Mouse (Mus musculus): ENCODE results near the gene Usp30.

DNA sequence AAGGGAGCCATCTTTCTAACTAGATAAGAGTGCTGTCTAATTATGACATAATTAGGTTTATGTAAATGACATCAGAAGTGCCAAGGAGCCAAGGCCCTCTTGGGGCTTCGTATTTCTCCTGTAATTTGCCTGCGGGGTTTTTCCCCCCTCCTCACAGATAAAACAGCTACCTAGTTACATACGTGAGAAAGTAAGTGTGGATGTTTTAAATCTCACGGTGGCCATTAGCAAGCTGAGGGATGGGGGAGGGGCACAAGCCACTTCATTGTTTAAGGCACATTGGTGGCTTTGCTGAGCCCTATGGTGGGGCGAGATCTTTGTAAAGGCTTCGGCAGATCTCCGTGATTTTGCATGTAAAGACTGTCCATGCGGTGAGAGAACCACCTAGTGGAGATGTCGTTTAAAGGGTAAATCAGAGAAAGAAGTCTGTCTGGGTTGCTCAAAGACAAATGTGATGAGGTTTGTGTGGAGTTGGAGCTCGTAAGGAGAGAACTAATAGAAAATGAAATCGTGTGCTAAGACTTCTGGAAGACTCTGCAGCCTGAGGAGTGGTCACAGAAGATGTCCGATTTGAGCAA lies 16.4 kb upstream of the Usp30 start:
- TF ChIP-seq POLR2A (IDR thresholded peaks at IDR 0.05; ENCODE audit: control insufficient read depth, low read depth, low read length) (no peak), CTCF (IDR thresholded peaks at IDR 0.05; ENCODE audit: control insufficient read depth, insufficient read depth, insufficient replicate concordance, low read depth, low read length) (no peak)

Data from testis, adult 2 months (tissue).